Mouse (Mus musculus) gastrocnemius, adult 18-20 months (tissue): ENCODE measurements around the gene Krtap5-3. TPM values are rescaled to one million over a fixed set of nuclear protein-coding genes. Genes with fewer than 3 reads are reported as not detected.
"Not testable (repeated sequence)": the region's sequence is repeated elsewhere in the genome, so short reads cannot be mapped to it uniquely, and the experiment has no call there.

Source experiments
- DNase-seq: peaks from one replicate; pipeline ENCODE4 v3.0.0; 2021; ENCODE audit warnings: low spot score
- long read RNA-seq, 2 experiments: library from polyadenylated mRNA; stranded (forward); transcript quantifications; one replicate each; pipeline ENCODE4 v2.0.0; 2021
- total RNA-seq, 2 experiments: library from RNA; stranded (reverse); gene quantifications; 2 replicates each; pipeline ENCODE4 v1.2.3; 2021

Krtap5-3 gene
- not detected for total RNA-seq
- long read RNA-seq, experiment 1: 0 reads
- long read RNA-seq, experiment 2: 0 reads

GRCm38 (mm10) chr7:142201064-142201463, at the start of gene Krtap5-3:
Krtap5-3 (plus strand) TSS chr7:142201364.
- no peak for DNase-seq

DNA sequence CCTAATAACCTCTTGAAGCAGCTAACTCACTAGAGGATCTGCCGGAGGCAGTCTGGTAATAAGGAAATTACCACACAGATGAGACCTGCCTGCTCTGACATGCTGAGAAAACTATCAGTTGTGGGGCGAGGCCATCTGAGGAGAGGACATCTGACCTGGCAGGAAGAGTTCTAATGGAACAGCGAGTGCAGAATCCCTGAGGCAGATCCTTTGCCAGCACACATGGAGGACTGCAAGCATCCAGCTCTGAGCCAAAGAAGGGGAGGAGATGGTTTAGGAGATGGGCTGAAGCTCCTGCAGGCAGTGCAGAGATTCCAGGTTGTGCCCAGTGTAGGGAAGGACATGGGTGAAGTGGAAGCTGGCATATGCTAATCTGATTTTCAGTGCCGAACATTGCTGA, 49.0 kb upstream of the Krtap5-3 start:
- DNase-seq: no peak

- DNase-seq: no peak
Observed at GRCm38 (mm10) chr7:142155308-142155707, 45.9 kb upstream of the Krtap5-3 start.

- DNase-seq: not testable (repeated sequence)
Observed at GRCm38 (mm10) chr7:142157013-142157412, 44.2 kb upstream of the Krtap5-3 start, which contains the start of gene Gm29735. Gm29735 (minus strand) TSS chr7:142157113.

DNA sequence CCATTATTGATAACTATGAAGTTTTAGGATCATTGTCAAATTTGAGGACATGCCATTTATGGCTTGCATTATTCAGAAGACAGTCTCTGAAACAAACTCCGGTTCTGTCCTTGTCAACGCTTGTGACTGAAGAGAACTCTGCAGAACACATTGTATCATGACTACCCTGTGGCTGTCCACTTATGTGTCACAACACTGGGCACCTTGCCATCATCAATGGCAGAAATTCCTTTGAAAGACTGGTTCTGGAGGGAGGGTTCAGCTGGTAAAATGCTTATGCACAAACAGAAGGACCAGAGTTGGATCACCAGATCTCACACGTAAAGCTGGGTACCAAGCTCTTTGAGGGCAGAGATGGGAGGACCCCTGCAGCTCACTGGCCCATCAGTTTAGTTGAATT, 41.8 kb upstream of the Krtap5-3 start:
- DNase-seq: no peak

DNA sequence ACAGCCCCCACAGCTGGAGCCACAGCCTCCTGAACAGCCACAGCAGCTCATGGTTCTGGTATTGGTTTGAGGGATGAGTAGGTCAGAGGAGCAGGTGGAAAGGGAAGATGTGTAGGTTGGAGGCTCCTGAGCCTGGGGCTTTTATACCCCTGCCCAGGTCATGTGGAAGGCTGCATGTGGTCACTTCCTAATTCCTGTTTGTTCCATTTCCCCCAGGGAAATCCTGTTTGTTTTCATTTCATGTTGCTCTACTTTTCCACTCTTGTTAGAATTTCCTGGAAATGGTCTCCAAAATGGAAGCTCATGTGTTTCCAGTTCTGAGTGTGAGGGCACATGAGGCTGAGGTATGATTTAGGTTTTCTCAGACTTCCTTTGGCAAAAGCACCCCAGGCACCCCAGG, 35.5 kb upstream of the Krtap5-3 start, which contains the start of gene Gm4553:
Gene Gm4553, minus strand, starts transcription at position 101 of the 400 bp plus-strand sequence.
- not testable (repeated sequence) for DNase-seq

GRCm38 (mm10) chr7:142169836-142170235, 31.3 kb upstream of the Krtap5-3 start:
- no peak for DNase-seq

DNA sequence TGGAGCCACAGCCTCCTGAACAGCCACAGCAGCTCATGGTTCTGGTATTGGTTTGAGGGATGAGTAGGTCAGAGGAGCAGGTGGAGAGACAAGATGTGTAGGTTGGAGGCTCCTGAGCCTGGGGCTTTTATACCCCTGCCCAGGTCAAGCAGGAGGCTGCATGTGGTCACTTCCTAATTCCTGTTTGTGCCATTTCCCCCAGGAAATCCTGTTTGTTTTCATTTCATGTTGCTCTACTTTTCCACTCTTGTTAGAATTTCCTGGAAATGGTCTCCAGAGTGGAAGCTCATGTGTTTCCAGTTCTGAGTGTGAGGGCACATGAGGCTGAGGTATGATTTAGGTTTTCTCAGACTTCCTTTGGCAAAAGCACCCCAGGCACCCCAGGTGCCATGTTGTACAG, 25.3 kb upstream of the Krtap5-3 start, which contains the start of gene Krtap5-2:
Gene Krtap5-2, minus strand, starts transcription at position 101 of the 400 bp plus-strand sequence.
- not testable (repeated sequence) for DNase-seq

- no peak for DNase-seq
Observed at GRCm38 (mm10) chr7:142178685-142179084, 22.5 kb upstream of the Krtap5-3 start.

- no peak for DNase-seq
Observed at GRCm38 (mm10) chr7:142181021-142181420, 20.1 kb upstream of the Krtap5-3 start.

GRCm38 (mm10) chr7:142188156-142188555, 13.0 kb upstream of the Krtap5-3 start:
- DNase-seq: no peak

- DNase-seq: no peak
Observed at GRCm38 (mm10) chr7:142190289-142190688, 10.9 kb upstream of the Krtap5-3 start, which contains the start of gene Gm10153. Gm10153 (minus strand) TSS chr7:142190389.

GRCm38 (mm10) chr7:142198748-142199147, 2.4 kb upstream of the Krtap5-3 start:
- no peak for DNase-seq

DNA sequence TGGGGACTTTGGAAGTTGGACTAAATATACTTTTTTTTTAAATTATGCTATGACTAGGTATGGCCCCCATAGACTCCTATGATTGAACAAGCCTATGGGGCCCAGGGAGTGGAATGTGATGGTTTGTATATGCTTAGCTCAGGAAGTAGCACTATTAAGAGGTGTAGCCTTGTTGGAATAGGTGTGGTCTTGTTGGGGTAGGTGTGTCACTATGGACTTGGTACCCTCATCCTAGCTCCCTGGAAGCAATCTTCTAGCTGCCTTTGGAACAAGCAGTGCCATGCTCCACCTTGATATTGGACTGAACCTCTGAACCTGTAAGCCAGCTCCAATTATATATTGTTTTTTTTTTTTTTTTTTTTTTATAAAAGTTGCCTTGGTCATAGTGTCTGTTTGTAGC, 4.3 kb downstream of the Krtap5-3 start:
- no peak for DNase-seq

GRCm38 (mm10) chr7:142206891-142207290, 5.7 kb downstream of the Krtap5-3 start:
- not testable (repeated sequence) for DNase-seq

DNA sequence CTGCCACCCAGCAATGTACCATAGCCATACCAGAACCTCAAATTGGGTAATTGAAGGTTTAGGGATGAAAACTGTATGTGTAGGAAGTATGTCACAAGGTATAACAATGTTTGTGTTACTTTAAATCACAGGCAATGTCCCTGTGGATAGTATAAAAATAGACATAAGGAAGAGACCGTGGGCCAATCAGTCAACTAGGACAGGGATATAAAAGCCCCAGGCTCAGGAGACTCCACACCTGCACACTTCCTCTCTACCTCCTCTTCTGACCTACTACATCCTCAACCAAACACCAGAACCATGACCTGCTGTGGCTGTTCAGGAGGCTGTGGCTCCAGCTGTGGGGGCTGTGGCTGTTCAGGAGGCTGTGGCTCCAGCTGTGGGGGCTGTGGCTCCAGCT, 10.4 kb downstream of the Krtap5-3 start, which contains the start of gene Gm7579:
Gene Gm7579, plus strand, starts transcription at position 301 of the 400 bp plus-strand sequence.
- DNase-seq: no peak

DNA sequence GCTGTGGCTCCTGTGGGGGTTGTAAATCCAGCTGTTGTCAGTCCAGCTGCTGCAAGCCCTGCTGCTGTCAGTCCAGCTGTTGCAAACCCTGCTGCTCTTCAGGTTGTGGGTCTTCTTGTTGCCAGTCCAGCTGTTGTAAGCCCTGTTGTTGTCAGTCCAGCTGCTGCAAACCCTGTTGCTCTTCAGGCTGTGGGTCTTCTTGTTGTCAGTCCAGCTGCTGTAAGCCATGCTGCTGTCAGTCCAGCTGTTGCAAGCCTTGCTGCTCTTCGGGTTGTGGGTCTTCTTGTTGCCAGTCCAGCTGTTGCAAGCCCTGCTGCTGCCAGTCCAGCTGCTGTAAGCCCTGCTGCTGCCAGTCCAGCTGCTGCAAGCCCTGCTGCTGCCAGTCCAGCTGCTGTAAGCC, 11.0 kb downstream of the Krtap5-3 start:
- not testable (repeated sequence) for DNase-seq

DNA sequence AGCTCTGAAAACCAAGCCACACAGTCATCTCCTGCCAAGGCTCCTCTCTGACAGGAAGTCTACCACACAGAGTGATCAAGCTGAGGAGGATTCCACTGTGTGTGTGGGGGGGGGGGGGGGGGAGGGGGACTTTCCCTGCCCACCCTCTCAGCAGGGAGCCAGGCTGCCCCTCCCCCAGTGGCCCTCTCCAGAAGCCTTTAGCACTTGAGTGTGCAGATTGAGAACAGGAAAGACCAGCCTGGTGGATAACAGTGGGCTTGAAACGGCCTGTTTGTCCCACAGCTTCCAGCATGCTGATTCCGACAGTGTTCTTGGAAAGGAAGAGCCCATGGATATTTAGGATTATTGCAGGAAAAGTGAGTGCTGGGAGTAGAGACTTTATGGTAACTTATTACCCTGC, 23.4 kb downstream of the Krtap5-3 start:
- DNase-seq: no peak

GRCm38 (mm10) chr7:142229871-142230270, 28.7 kb downstream of the Krtap5-3 start, which contains the start of gene Krtap5-5:
Krtap5-5 (minus strand) TSS chr7:142229971.
- not testable (repeated sequence) for DNase-seq

DNA sequence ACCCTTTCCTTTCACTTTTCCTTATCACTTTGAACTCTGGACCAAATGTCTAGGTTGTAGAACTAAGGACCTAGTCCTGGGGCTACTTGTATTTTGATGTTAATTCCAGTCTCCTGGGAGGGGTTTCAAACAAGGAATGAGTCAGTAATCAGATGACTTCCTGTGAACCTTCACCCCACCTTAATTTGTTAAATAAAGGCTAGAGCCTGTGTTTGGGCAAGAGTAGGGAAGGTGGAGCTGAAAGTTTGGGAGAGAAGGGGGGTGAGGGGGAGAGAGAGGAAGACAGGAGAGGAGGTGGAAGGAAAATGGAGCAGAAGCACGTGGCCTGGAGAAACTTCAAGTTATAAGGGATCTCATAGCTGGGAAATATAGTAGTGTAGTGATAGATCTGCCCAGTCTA, 30.4 kb downstream of the Krtap5-3 start:
- DNase-seq: no peak

- DNase-seq: no peak
Observed at GRCm38 (mm10) chr7:142240978-142241377, 39.8 kb downstream of the Krtap5-3 start, which contains the start of gene Gm40460. Gm40460 (minus strand) TSS chr7:142241078.

- peak; percentile 9 for DNase-seq
Observed at GRCm38 (mm10) chr7:142249824-142250223, 48.7 kb downstream of the Krtap5-3 start.
